Mouse (Mus musculus) neural tube, embryonic 14.5 days (tissue): ENCODE results near the gene Cenpm. TPM values are rescaled to one million over a fixed set of nuclear protein-coding genes. Genes with fewer than 3 reads are reported as not detected.

ENCODE experiments used
- ATAC-seq: fragments of 200-750 bp; cut with Nextera tagmentation; 2 replicates; pipeline ENCODE4 v1.8.0; 2017; ENCODE audit warnings: low read depth, mild to moderate bottlenecking, moderate TSS enrichment, moderate library complexity
- H3K27ac ChIP-seq: fragments of 300-500 bp; sonication (generic); 2 replicates; pipeline ENCODE4 v1.5.1; 2014; ENCODE audit warnings: low read depth, mild to moderate bottlenecking, control low read depth, low read length, moderate library complexity, mixed read lengths
- H3K27me3 ChIP-seq: fragments of 300-500 bp; sonication (generic); 2 replicates; pipeline ENCODE4 v1.6.1; 2014; ENCODE audit warnings: low read length; ENCODE audit not compliant: control insufficient read depth, insufficient read depth
- H3K36me3 ChIP-seq: fragments of 300-500 bp; sonication (generic); 2 replicates; pipeline ENCODE4 v1.6.1; 2014; ENCODE audit warnings: low read length, mixed read lengths; ENCODE audit not compliant: control insufficient read depth, insufficient read depth
- H3K4me1 ChIP-seq: fragments of 300-500 bp; sonication (generic); 2 replicates; pipeline ENCODE4 v1.6.1; 2014; ENCODE audit warnings: low read length; ENCODE audit not compliant: control insufficient read depth, insufficient read depth
- H3K4me2 ChIP-seq: fragments of 300-500 bp; sonication (generic); 2 replicates; pipeline ENCODE4 v1.6.1; 2014; ENCODE audit warnings: mild to moderate bottlenecking, low read depth, low read length, control low read depth
- H3K4me3 ChIP-seq: fragments of 300-500 bp; sonication (generic); 2 replicates; pipeline ENCODE4 v1.5.1; 2014; ENCODE audit warnings: low read depth, low read length, control low read depth, mixed read lengths
- H3K9ac ChIP-seq: fragments of 300-500 bp; sonication (generic); replicated peaks from 2 replicates; pipeline ENCODE4 v1.6.1; 2014; ENCODE audit warnings: low read depth, mild to moderate bottlenecking, control low read depth, low read length, mixed read lengths
- H3K9me3 ChIP-seq: fragments of 300-500 bp; sonication (generic); 2 replicates; pipeline ENCODE4 v1.6.1; 2016; ENCODE audit warnings: low read length; ENCODE audit not compliant: control insufficient read depth
- WGBS: fragments of 180-500 bp; shearing (Covaris S2); extraction: QIAGEN DNeasy Blood & Tissue Kit; methylation state at CpG from one replicate; pipeline ENCODE4 v1.1.7; 2014; 5-methylcytosine and 5-hydroxymethylcytosine counted together
- microRNA counts: library from miRNA; unstranded; fragments of <30 nt; microRNA quantifications from one replicate; lab custom pipeline; 2016
- microRNA-seq: library from miRNA; unstranded; fragments of <30 nt; microRNA quantifications from one replicate; pipeline ENCODE4, GENCODE M21; 2016
- polyA plus RNA-seq: library from polyadenylated mRNA; unstranded; fragments of >200 nt; fragmentation: Nextera tagmentation; extraction: Ambion mirVana; gene quantifications from 2 replicates; pipeline ENCODE4 v1.2.1, GENCODE M21; 2014

Cenpm gene
- polyA plus RNA-seq, 1 experiment from 2014 or later, result 12.0 TPM

GRCm38 (mm10) chr15:82184656-82185055, 59.9 kb downstream of the Cenpm start:
- Histone ChIP-seq H3K9ac (no peak overlapping the region), H3K9me3 (peaks cover 3% of the 10 kb centered on the region; the same call in 1 of the 2 replicates), H3K36me3 (peaks cover 83% of the 10 kb centered on the region), H3K27me3 (no peaks in the 10 kb centered on the region), H3K4me1 (no peaks in the 10 kb centered on the region), H3K4me3 (no peak overlapping the region), H3K4me2 (no peak overlapping the region), H3K27ac (no peak overlapping the region)
- no peak for ATAC-seq
- WGBS, result 89% methylated on average over 10 of the region's 10 CpGs

- H3K9ac ChIP-seq, result no peak overlapping the region
- H3K27me3 ChIP-seq, result no peaks in the 10 kb centered on the region
- H3K36me3 ChIP-seq, result peaks cover 85% of the 10 kb centered on the region
- H3K27ac ChIP-seq, result no peak overlapping the region
- H3K4me3 ChIP-seq, result no peak overlapping the region
- peaks cover 3% of the 10 kb centered on the region; the same call in 1 of the 2 replicates for H3K9me3 ChIP-seq
- no peaks in the 10 kb centered on the region for H3K4me1 ChIP-seq
- 85% methylated on average over 7 of the region's 7 CpGs for WGBS
- no peak for ATAC-seq
- no peak overlapping the region for H3K4me2 ChIP-seq
Observed at GRCm38 (mm10) chr15:82184183-82184582, 60.4 kb downstream of the Cenpm start.

MicroRNAs encoded within 50 kb of the gene (microRNA counts, 519-probe panel; counts per million panel counts)
- microRNA mmu-miR-33 (lab: Ali Mortazavi, UCI), result 3,334 counts per million, percentile 26 among the panel's probes with 10 or more counts

Small RNAs within 50 kb of the gene (microRNA-seq; reads per million reads assigned to microRNA genes)
- 76.0 reads per million, percentile 44 among the genes with 10 or more reads in this experiment for gene Mir33

Other genes starting within 250 kb of the Cenpm start
- gene Desi1, start 210.9 kb downstream of the Cenpm start, polyA plus RNA-seq, result 58.3 and 58.7 TPM in 2 replicates
- 231 and 251 TPM in 2 replicates for gene Snu13, start 197.2 kb downstream of the Cenpm start, polyA plus RNA-seq
- gene 4930407I10Rik, start 185.6 kb downstream of the Cenpm start, polyA plus RNA-seq, result not detected in 2 replicates
- gene Mei1, start 174.8 kb downstream of the Cenpm start, polyA plus RNA-seq, result not detected in 2 replicates
- 12.7 and 12.8 TPM in 2 replicates for gene Ccdc134, start 116.8 kb downstream of the Cenpm start, polyA plus RNA-seq
- gene Srebf2, start 97.6 kb downstream of the Cenpm start, polyA plus RNA-seq, result 141 and 164 TPM in 2 replicates
- gene Shisa8, start 31.9 kb downstream of the Cenpm start, polyA plus RNA-seq, result 2.9 and 6.9 TPM in 2 replicates
- gene Tnfrsf13c, start 20.4 kb downstream of the Cenpm start, polyA plus RNA-seq, result 0.32 and 1.4 TPM in 2 replicates
- 6.5 and 13.3 TPM in 2 replicates for gene 1500009C09Rik, start 7.6 kb upstream of the Cenpm start, polyA plus RNA-seq
- 395 and 439 TPM in 2 replicates for gene Sept3, start 30.1 kb upstream of the Cenpm start, polyA plus RNA-seq
- gene Wbp2nl, start 54.2 kb upstream of the Cenpm start, polyA plus RNA-seq, result 0.28 TPM in 1 of 2 replicates, not detected in the other
- gene Naga, start 94.2 kb upstream of the Cenpm start, polyA plus RNA-seq, result 27.1 and 34.9 TPM in 2 replicates
- gene Pheta2, start 94.2 kb upstream of the Cenpm start, polyA plus RNA-seq, result 0.87 and 2.4 TPM in 2 replicates
- gene Smdt1, start 94.2 kb upstream of the Cenpm start, polyA plus RNA-seq, result 351 and 392 TPM in 2 replicates
- 391 and 432 TPM in 2 replicates for gene Ndufa6, start 109.6 kb upstream of the Cenpm start, polyA plus RNA-seq
- 0.99 and 1.8 TPM in 2 replicates for gene Cyp2d22, start 135.5 kb upstream of the Cenpm start, polyA plus RNA-seq
- not detected in 2 replicates for gene Cyp2d11, start 149.3 kb upstream of the Cenpm start, polyA plus RNA-seq
- gene Cyp2d10, start 162.4 kb upstream of the Cenpm start, polyA plus RNA-seq, result not detected in 2 replicates
- not detected in 2 replicates for gene Cyp2d9, start 188.7 kb upstream of the Cenpm start, polyA plus RNA-seq